Mouse (Mus musculus) stomach, embryonic 15.5 days (tissue): ENCODE results near the gene Nfe2l1. TPM values are rescaled to one million over a fixed set of nuclear protein-coding genes. Genes with fewer than 3 reads are reported as not detected.
"Not testable (repeated sequence)": the region's sequence is repeated elsewhere in the genome, so short reads cannot be mapped to it uniquely, and the experiment has no call there.

Source experiments
- ATAC-seq: fragments of 200-750 bp; cut with Nextera tagmentation; 2 replicates; pipeline ENCODE4 v1.8.0; 2017; ENCODE audit warnings: low read depth, moderate number of reproducible peaks, moderate TSS enrichment; ENCODE audit not compliant: insufficient read depth, low FRiP score
- H3K27ac ChIP-seq: fragments of 300-500 bp; sonication (generic); 2 replicates; pipeline ENCODE4 v1.5.1; 2015; ENCODE audit warnings: mild to moderate bottlenecking, inconsistent platforms
- H3K27me3 ChIP-seq: fragments of 300-500 bp; sonication (generic); replicated peaks from 2 replicates; pipeline ENCODE4 v1.6.1; 2015; ENCODE audit warnings: inconsistent platforms
- H3K36me3 ChIP-seq: fragments of 300-500 bp; sonication (generic); 2 replicates; pipeline ENCODE4 v1.6.1; 2015; ENCODE audit warnings: inconsistent platforms
- H3K4me1 ChIP-seq: fragments of 300-500 bp; sonication (generic); 2 replicates; pipeline ENCODE4 v1.6.1; 2015; ENCODE audit warnings: inconsistent platforms
- H3K4me2 ChIP-seq: fragments of 300-500 bp; sonication (generic); 2 replicates; pipeline ENCODE4 v1.6.1; 2015; ENCODE audit warnings: mild to moderate bottlenecking, inconsistent platforms
- H3K4me3 ChIP-seq: fragments of 300-500 bp; sonication (generic); replicated peaks from 2 replicates; pipeline ENCODE4 v1.5.1; 2015; ENCODE audit warnings: inconsistent platforms
- H3K9ac ChIP-seq: fragments of 300-500 bp; sonication (generic); 2 replicates; pipeline ENCODE4 v1.6.1; 2015; ENCODE audit warnings: inconsistent platforms
- H3K9me3 ChIP-seq: fragments of 300-500 bp; sonication (generic); 2 replicates; pipeline ENCODE4 v1.6.1; 2016; ENCODE audit warnings: inconsistent platforms
- WGBS: fragments of 180-500 bp; shearing (Covaris S2); methylation state at CpG from one replicate; pipeline ENCODE4 v1.1.7; 2015; 5-methylcytosine and 5-hydroxymethylcytosine counted together
- polyA plus RNA-seq: library from polyadenylated mRNA; unstranded; fragments of >200 nt; fragmentation: Nextera tagmentation; extraction: Ambion mirVana; gene quantifications from 2 replicates; pipeline ENCODE4 v1.2.1, GENCODE M21; 2015

The Nfe2l1 gene
- polyA plus RNA-seq, 1 experiment from 2014 or later = 52.6 TPM

GRCm38 (mm10) chr11:96816494-96816893 lies 13.3 kb downstream of the Nfe2l1 start:
- H3K4me1 ChIP-seq = no peaks in the 10 kb centered on the region
- no peak overlapping the region for H3K4me2 ChIP-seq
- ATAC-seq = no peak
- no peaks in the 10 kb centered on the region for H3K9me3 ChIP-seq
- 85% methylated on average over 1 of the region's 1 CpGs for WGBS
- H3K27ac ChIP-seq = no peak overlapping the region
- H3K27me3 ChIP-seq = no peaks in the 10 kb centered on the region
- H3K36me3 ChIP-seq = peaks cover 48% of the 10 kb centered on the region
- H3K4me3 ChIP-seq = no peak overlapping the region
- H3K9ac ChIP-seq = no peak overlapping the region

- WGBS = 88% methylated on average over 2 of the region's 2 CpGs
Observed at GRCm38 (mm10) chr11:96815895-96816294, 13.9 kb downstream of the Nfe2l1 start.

GRCm38 (mm10) chr11:96814443-96814842 lies 15.3 kb downstream of the Nfe2l1 start:
- H3K27me3 ChIP-seq = no peaks in the 10 kb centered on the region
- ATAC-seq = no peak
- no peak overlapping the region for H3K9ac ChIP-seq
- no peaks in the 10 kb centered on the region for H3K4me1 ChIP-seq
- no peak overlapping the region for H3K4me3 ChIP-seq
- 81% methylated on average over 2 of the region's 2 CpGs for WGBS
- no peaks in the 10 kb centered on the region for H3K9me3 ChIP-seq
- H3K27ac ChIP-seq = no peak overlapping the region
- H3K4me2 ChIP-seq = no peak overlapping the region
- peaks cover 40% of the 10 kb centered on the region for H3K36me3 ChIP-seq

More at GRCm38 (mm10) chr11:96815895-96816294, 13.9 kb downstream of the Nfe2l1 start:
- H3K27me3 ChIP-seq = no peaks in the 10 kb centered on the region
- no peak overlapping the region for H3K4me3 ChIP-seq
- H3K4me1 ChIP-seq = no peaks in the 10 kb centered on the region
- no peak overlapping the region for H3K27ac ChIP-seq
- H3K4me2 ChIP-seq = no peak overlapping the region
- H3K9me3 ChIP-seq = no peaks in the 10 kb centered on the region
- no peak overlapping the region for H3K9ac ChIP-seq
- ATAC-seq = no peak
- peaks cover 44% of the 10 kb centered on the region for H3K36me3 ChIP-seq

- H3K4me1 ChIP-seq = no peaks in the 10 kb centered on the region
- no peak overlapping the region for H3K27ac ChIP-seq
- H3K36me3 ChIP-seq = peaks cover 38% of the 10 kb centered on the region
- no peaks in the 10 kb centered on the region for H3K9me3 ChIP-seq
- H3K4me3 ChIP-seq = no peak overlapping the region
- H3K27me3 ChIP-seq = no peaks in the 10 kb centered on the region
- 86% methylated on average over 5 of the region's 5 CpGs for WGBS
- no peak for ATAC-seq
- H3K9ac ChIP-seq = no peak overlapping the region
- no peak overlapping the region for H3K4me2 ChIP-seq
Observed at GRCm38 (mm10) chr11:96813920-96814319, 15.8 kb downstream of the Nfe2l1 start.

- Histone ChIP-seq H3K9ac (no peak overlapping the region), H3K36me3 (peaks cover 38% of the 10 kb centered on the region), H3K27me3 (no peaks in the 10 kb centered on the region), H3K4me1 (no peaks in the 10 kb centered on the region), H3K27ac (no peak overlapping the region), H3K4me3 (no peak overlapping the region), H3K9me3 (no peaks in the 10 kb centered on the region), H3K4me2 (no peak overlapping the region)
- WGBS = 77% methylated on average over 4 of the region's 4 CpGs
- no peak for ATAC-seq
Observed at GRCm38 (mm10) chr11:96813455-96813854, 16.3 kb downstream of the Nfe2l1 start.

- 94% methylated on average over 1 of the region's 1 CpGs for WGBS
Observed at GRCm38 (mm10) chr11:96811188-96811587, 18.6 kb downstream of the Nfe2l1 start.

GRCm38 (mm10) chr11:96809562-96810235 lies 20.1 kb downstream of the Nfe2l1 start:
- H3K27me3 ChIP-seq = no peaks in the 10 kb centered on the region
- H3K4me3 ChIP-seq = no peak overlapping the region
- no peak overlapping the region for H3K9ac ChIP-seq
- H3K4me2 ChIP-seq = no peak overlapping the region
- no peak for ATAC-seq
- H3K27ac ChIP-seq = no peak overlapping the region
- H3K4me1 ChIP-seq = no peaks in the 10 kb centered on the region
- WGBS = 88% methylated on average over 6 of the region's 6 CpGs
- no peaks in the 10 kb centered on the region for H3K9me3 ChIP-seq
- H3K36me3 ChIP-seq = peaks cover 36% of the 10 kb centered on the region

More at GRCm38 (mm10) chr11:96811188-96811587, 18.6 kb downstream of the Nfe2l1 start:
- H3K27ac ChIP-seq, H3K4me1 ChIP-seq, H3K27me3 ChIP-seq, H3K9ac ChIP-seq, H3K4me2 ChIP-seq, ATAC-seq, H3K4me3 ChIP-seq, H3K9me3 ChIP-seq: not testable (repeated sequence)
- H3K36me3 ChIP-seq = peaks cover 38% of the 10 kb centered on the region

GRCm38 (mm10) chr11:96808066-96808465 lies 21.7 kb downstream of the Nfe2l1 start:
- peaks cover 37% of the 10 kb centered on the region for H3K36me3 ChIP-seq
- no peak for ATAC-seq

GRCm38 (mm10) chr11:96805606-96806005 lies 24.2 kb downstream of the Nfe2l1 start:
- 90% methylated on average over 5 of the region's 5 CpGs for WGBS
- Histone ChIP-seq H3K9ac (no peak overlapping the region), H3K9me3 (no peaks in the 10 kb centered on the region), H3K4me1 (no peaks in the 10 kb centered on the region), H3K4me2 (no peak overlapping the region), H3K27ac (no peak overlapping the region), H3K36me3 (peaks cover 48% of the 10 kb centered on the region), H3K4me3 (no peak overlapping the region), H3K27me3 (no peaks in the 10 kb centered on the region)
- no peak for ATAC-seq

More at GRCm38 (mm10) chr11:96808066-96808465, 21.7 kb downstream of the Nfe2l1 start:
- no peaks in the 10 kb centered on the region for H3K4me1 ChIP-seq
- H3K4me3 ChIP-seq = no peak overlapping the region
- 62% methylated on average over 1 of the region's 1 CpGs for WGBS
- H3K4me2 ChIP-seq = no peak overlapping the region
- no peak overlapping the region for H3K9ac ChIP-seq
- H3K27ac ChIP-seq = no peak overlapping the region
- no peaks in the 10 kb centered on the region for H3K9me3 ChIP-seq
- H3K27me3 ChIP-seq = no peaks in the 10 kb centered on the region

GRCm38 (mm10) chr11:96799511-96799910 lies 30.3 kb downstream of the Nfe2l1 start:
- Histone ChIP-seq H3K4me2 (no peak overlapping the region), H3K9me3 (no peaks in the 10 kb centered on the region), H3K27ac (no peak overlapping the region), H3K9ac (no peak overlapping the region), H3K27me3 (no peaks in the 10 kb centered on the region), H3K4me1 (0 out of 2 replicates have a peak, but pooled peaks cover 3% of the 10 kb centered on the region), H3K4me3 (no peak overlapping the region), H3K36me3 (peaks cover 31% of the 10 kb centered on the region)
- WGBS = 87% methylated on average over 2 of the region's 2 CpGs
- ATAC-seq = no peak

- WGBS = 72% methylated on average over 1 of the region's 1 CpGs
Observed at GRCm38 (mm10) chr11:96796586-96796985, 33.2 kb downstream of the Nfe2l1 start.

GRCm38 (mm10) chr11:96796081-96796480 lies 33.7 kb downstream of the Nfe2l1 start:
- H3K4me1 ChIP-seq = 0 out of 2 replicates have a peak, but pooled peaks cover 3% of the 10 kb centered on the region
- H3K4me2 ChIP-seq = no peak overlapping the region
- no peak for ATAC-seq
- H3K27me3 ChIP-seq = no peaks in the 10 kb centered on the region
- peaks cover 17% of the 10 kb centered on the region; the same call in 1 of the 2 replicates for H3K36me3 ChIP-seq
- H3K27ac ChIP-seq = no peak overlapping the region
- WGBS = 98% methylated on average over 2 of the region's 2 CpGs
- H3K4me3 ChIP-seq = no peak overlapping the region
- no peak overlapping the region for H3K9ac ChIP-seq
- H3K9me3 ChIP-seq = no peaks in the 10 kb centered on the region

More at GRCm38 (mm10) chr11:96796586-96796985, 33.2 kb downstream of the Nfe2l1 start:
- no peak for ATAC-seq
- Histone ChIP-seq H3K4me2 (no peak overlapping the region), H3K36me3 (peaks cover 20% of the 10 kb centered on the region; the same call in 1 of the 2 replicates), H3K9me3 (no peaks in the 10 kb centered on the region), H3K27me3 (no peaks in the 10 kb centered on the region), H3K4me1 (0 out of 2 replicates have a peak, but pooled peaks cover 3% of the 10 kb centered on the region), H3K9ac (no peak overlapping the region), H3K27ac (no peak overlapping the region), H3K4me3 (no peak overlapping the region)
